Comparison of ENCODE assay signal across 9 mouse cellular contexts in the genomic region with DNA sequence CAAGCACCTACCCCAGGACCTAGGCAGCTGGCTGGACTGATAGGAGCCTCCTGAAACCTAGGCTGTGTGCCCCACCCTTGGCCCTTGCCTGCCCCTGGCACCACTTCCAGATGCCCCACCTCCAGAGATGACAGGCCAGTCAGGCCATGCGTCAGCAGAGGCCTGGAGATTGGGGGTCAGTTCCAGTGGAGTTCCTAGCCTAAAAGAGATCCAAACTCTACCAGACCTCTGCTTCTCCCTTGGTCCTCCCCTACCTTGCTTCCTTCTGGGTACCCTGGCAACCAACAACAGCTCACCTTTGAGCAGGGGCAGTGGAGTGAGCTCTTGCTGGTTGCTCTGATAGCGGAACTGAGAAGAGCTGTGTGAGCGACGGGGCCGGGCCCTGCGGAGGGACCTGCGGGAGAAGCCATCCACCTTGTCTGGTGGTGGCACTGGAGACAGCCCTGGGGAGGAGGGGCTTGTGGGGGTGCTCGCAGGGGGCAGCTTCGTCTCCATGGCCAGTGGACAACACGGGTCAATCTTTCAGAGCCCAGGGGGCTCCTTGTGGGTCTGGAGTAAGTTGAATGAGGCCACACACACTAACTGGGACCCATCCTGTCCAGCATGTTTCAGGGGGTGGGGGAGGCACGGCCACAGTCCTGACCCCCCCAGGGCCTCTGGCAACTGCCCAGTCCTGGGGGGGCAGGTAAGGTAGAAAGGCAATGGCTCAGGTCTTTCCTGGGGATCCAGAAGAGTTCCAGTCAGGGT. TPM values are rescaled to one million over a fixed set of nuclear protein-coding genes. Genes with fewer than 3 reads are reported as not detected.
DNase-seq lines count a peak whose midpoint lies in the region; ATAC-seq and TF ChIP-seq lines count a peak whose summit lies in the region.
"Had no signal": no experiment of that assay in that cellular context is flagged by ENCODE, and none has a peak within 500 bp of the region (broad histone marks: within the 10 kb centered on the region; RNA-seq: fewer than 3 reads in every experiment).

No protein-coding gene starts in this region.

- H3K27me3 ChIP-seq in C2C12 (ENCODE audit: control insufficient read depth, insufficient read depth, insufficient read length), result no peaks in the 10 kb centered on the region
- no peaks in the 10 kb centered on the region for H3K27me3 ChIP-seq in forebrain, embryonic 10.5 days (ENCODE audit: poor library complexity, severe bottlenecking)
- no peaks in the 10 kb centered on the region for H3K27me3 ChIP-seq in intestine, postnatal 0 days (replicated peaks; ENCODE audit: control insufficient read depth, insufficient read depth, low read length)
- H3K27me3 ChIP-seq in midbrain, embryonic 12.5 days, result no peaks in the 10 kb centered on the region

- ATAC-seq in intestine, postnatal 0 days, result no peak
- no peak for ATAC-seq in midbrain, embryonic 12.5 days (ENCODE audit: low FRiP score, low read depth)

- H3ac ChIP-seq in C2C12 (ENCODE audit: control insufficient read depth, insufficient read length, low read depth), result peak overlapping the region; percentile 73

- H3K4me3 ChIP-seq in C2C12 (ENCODE audit: insufficient read depth, poor library complexity, severe bottlenecking), result peak overlapping the region; percentile 66
- peak overlapping the region; percentile 89 for H3K4me3 ChIP-seq in forebrain, embryonic 10.5 days
- H3K4me3 ChIP-seq in intestine, postnatal 0 days (ENCODE audit: low read depth, low read length), result peak overlapping the region; percentile 71
- H3K4me3 ChIP-seq in midbrain, embryonic 12.5 days, result peak overlapping the region; percentile 77

- H3K4me2 ChIP-seq in intestine, postnatal 0 days (replicated peaks; ENCODE audit: low read depth), result peak overlapping the region; percentile 88
- H3K4me2 ChIP-seq in midbrain, embryonic 12.5 days (replicated peaks), result peak overlapping the region; percentile 69

- H3K27ac ChIP-seq in forebrain, embryonic 10.5 days, result peak overlapping the region; percentile 93; the same call in 1 of the 2 replicates
- no peak overlapping the region for H3K27ac ChIP-seq in intestine, postnatal 0 days (ENCODE audit: low read depth, low read length)
- H3K27ac ChIP-seq in midbrain, embryonic 12.5 days (replicated peaks), result no peak overlapping the region

- no peak for TF ChIP-seq CTCF in C2C12 (IDR thresholded peaks at IDR 0.05; ENCODE audit: control insufficient read depth, insufficient read depth, insufficient read length)
- TF ChIP-seq CTCF in intestine, postnatal 0 days (IDR thresholded peaks at IDR 0.05; ENCODE audit: low read depth), result no peak

- H3K79me3 ChIP-seq in C2C12 (ENCODE audit: low read depth), result no peaks in the 10 kb centered on the region

- peaks cover 4% of the 10 kb centered on the region for H3K36me3 ChIP-seq in C2C12 (ENCODE audit: control insufficient read depth, insufficient read depth)
- H3K36me3 ChIP-seq in forebrain, embryonic 10.5 days (replicated peaks), result peaks cover 35% of the 10 kb centered on the region
- H3K36me3 ChIP-seq in intestine, postnatal 0 days (ENCODE audit: control insufficient read depth, insufficient read depth), result peaks cover 30% of the 10 kb centered on the region
- H3K36me3 ChIP-seq in midbrain, embryonic 12.5 days, result peaks cover 37% of the 10 kb centered on the region

- 68% methylated on average over 11 of the region's 11 CpGs for WGBS in forebrain, embryonic 10.5 days
- 61% methylated on average over 11 of the region's 11 CpGs for WGBS in intestine, postnatal 0 days
- 67% methylated on average over 11 of the region's 11 CpGs for WGBS in midbrain, embryonic 12.5 days

- H3K79me2 ChIP-seq in C2C12 (ENCODE audit: control insufficient read depth, insufficient read depth), result peaks cover 6% of the 10 kb centered on the region

- DNase-seq in adrenal gland, adult 2 months, result peak; percentile 83
- no peak for DNase-seq in forebrain, embryonic 10.5 days (ENCODE audit: extremely low spot score, low spot score)
- DNase-seq in right cerebral cortex, postnatal 4 days, result no peak
- DNase-seq in ovary, postnatal 14 days (ENCODE audit: low spot score), result no peak
- DNase-seq in right cerebral cortex, adult 2 months (ENCODE audit: low spot score in 2 of 2), result no peak

- H3K9ac ChIP-seq in intestine, postnatal 0 days (ENCODE audit: low read depth, low read length), result peak overlapping the region; percentile 74; the same call in 1 of the 2 replicates
- H3K9ac ChIP-seq in midbrain, embryonic 12.5 days (replicated peaks), result peak overlapping the region; percentile 81

- no peaks in the 10 kb centered on the region for H3K9me3 ChIP-seq in forebrain, embryonic 10.5 days
- no peaks in the 10 kb centered on the region for H3K9me3 ChIP-seq in intestine, postnatal 0 days (ENCODE audit: control insufficient read depth)
- no peaks in the 10 kb centered on the region for H3K9me3 ChIP-seq in midbrain, embryonic 12.5 days

- peaks cover 26% of the 10 kb centered on the region for H3K4me1 ChIP-seq in forebrain, embryonic 10.5 days
- H3K4me1 ChIP-seq in intestine, postnatal 0 days (replicated peaks; ENCODE audit: control insufficient read depth, insufficient read depth, low read length), result peaks cover 8% of the 10 kb centered on the region; the same call in 1 of the 2 replicates
- H3K4me1 ChIP-seq in midbrain, embryonic 12.5 days, result peaks cover 19% of the 10 kb centered on the region

TF ChIP-seq in C2C12, 6 proteins besides CTCF, POLR2A, EP300 and RAD21:
- TF ChIP-seq USF1 (IDR thresholded peaks at IDR 0.05; ENCODE audit: low read depth) (no peak), CEBPB (IDR thresholded peaks at IDR 0.05; ENCODE audit: low read depth) (no peak), MYOG (IDR thresholded peaks at IDR 0.05; ENCODE audit: control insufficient read depth, extremely low read depth, insufficient read length) (no peak), FOSL1 (IDR thresholded peaks at IDR 0.05; ENCODE audit: insufficient read depth, low read length, poor library complexity, severe bottlenecking) (no peak), MAX (IDR thresholded peaks at IDR 0.05) (no peak), MYOD1 (IDR thresholded peaks at IDR 0.05; ENCODE audit: control insufficient read depth, insufficient read length, low read depth) (no peak)

RNA-seq across cellular contexts. Expression of a gene that starts 1.2 kb away (rescaled TPM):
- polyA plus RNA-seq in C2C12 (2012; fragmentation: generic; extraction: Trizol), result 25.3 TPM
- 100 to 1,000 TPM in 1 of 2 experiments, 10 to 100 TPM in 1; 87.1 to 123 TPM for total RNA-seq in adrenal gland, adult 2 months (2021)
- 247 and 266 TPM in 2 replicates for polyA plus RNA-seq in adrenal gland, adult 2 months (2012; rRNA removed)
- 21.6 and 24.4 TPM in 2 replicates for polyA plus RNA-seq in forebrain, embryonic 10.5 days (2016; fragmentation: Nextera tagmentation; extraction: Ambion mirVana)
- 15.2 and 17.1 TPM in 2 replicates for polyA plus RNA-seq in intestine, postnatal 0 days (2015; fragmentation: Nextera tagmentation; extraction: Ambion mirVana)
- polyA plus RNA-seq in midbrain, embryonic 12.5 days (2016; fragmentation: Nextera tagmentation; extraction: Ambion mirVana), result 61.3 and 66.1 TPM in 2 replicates

RNA-seq across cellular contexts. Expression of a gene that starts 7.0 kb away (rescaled TPM):
- polyA plus RNA-seq in C2C12 (2012; fragmentation: generic; extraction: Trizol), result 10.3 TPM
- total RNA-seq in adrenal gland, adult 2 months (2021), result 10 to 100 TPM; 31.0 to 36.0 TPM
- polyA plus RNA-seq in adrenal gland, adult 2 months (2012; rRNA removed), result 105 and 108 TPM in 2 replicates
- polyA plus RNA-seq in forebrain, embryonic 10.5 days (2016; fragmentation: Nextera tagmentation; extraction: Ambion mirVana), result 11.1 and 11.4 TPM in 2 replicates
- polyA plus RNA-seq in intestine, postnatal 0 days (2015; fragmentation: Nextera tagmentation; extraction: Ambion mirVana), result 3.6 and 4.0 TPM in 2 replicates
- polyA plus RNA-seq in midbrain, embryonic 12.5 days (2016; fragmentation: Nextera tagmentation; extraction: Ambion mirVana), result 13.6 and 14.2 TPM in 2 replicates

RNA-seq across cellular contexts. Expression of a gene that starts 8.3 kb away (rescaled TPM):
- polyA plus RNA-seq in C2C12 (2012; fragmentation: generic; extraction: Trizol), result 0.13 TPM
- total RNA-seq in adrenal gland, adult 2 months (2021), result 10 to 100 TPM; 18.7 to 23.7 TPM
- polyA plus RNA-seq in adrenal gland, adult 2 months (2012; rRNA removed), result 237 and 302 TPM in 2 replicates
- polyA plus RNA-seq in forebrain, embryonic 10.5 days (2016; fragmentation: Nextera tagmentation; extraction: Ambion mirVana), result 0.58 TPM in 1 of 2 replicates, not detected in the other
- polyA plus RNA-seq in intestine, postnatal 0 days (2015; fragmentation: Nextera tagmentation; extraction: Ambion mirVana), result 0.26 and 0.34 TPM in 2 replicates
- polyA plus RNA-seq in midbrain, embryonic 12.5 days (2016; fragmentation: Nextera tagmentation; extraction: Ambion mirVana), result 0.74 TPM in 1 of 2 replicates, not detected in the other

RNA-seq across cellular contexts. Expression of a gene that starts 42.0 kb away (rescaled TPM):
- 219 TPM for polyA plus RNA-seq in C2C12 (2012; fragmentation: generic; extraction: Trizol)
- 100 to 1,000 TPM; 129 to 133 TPM for total RNA-seq in adrenal gland, adult 2 months (2021)
- 470 and 474 TPM in 2 replicates for polyA plus RNA-seq in adrenal gland, adult 2 months (2012; rRNA removed)
- 76.8 and 82.1 TPM in 2 replicates for polyA plus RNA-seq in forebrain, embryonic 10.5 days (2016; fragmentation: Nextera tagmentation; extraction: Ambion mirVana)
- 177 and 201 TPM in 2 replicates for polyA plus RNA-seq in intestine, postnatal 0 days (2015; fragmentation: Nextera tagmentation; extraction: Ambion mirVana)
- polyA plus RNA-seq in midbrain, embryonic 12.5 days (2016; fragmentation: Nextera tagmentation; extraction: Ambion mirVana), result 90.8 and 96.9 TPM in 2 replicates

RNA-seq across cellular contexts. Expression of a gene that starts 50.3 kb away (rescaled TPM):
- polyA plus RNA-seq in C2C12 (2012; fragmentation: generic; extraction: Trizol), result not detected
- total RNA-seq in adrenal gland, adult 2 months (2021), result 1 to 10 TPM; 2.4 to 4.1 TPM
- polyA plus RNA-seq in adrenal gland, adult 2 months (2012; rRNA removed), result 0.56 and 0.72 TPM in 2 replicates
- polyA plus RNA-seq in forebrain, embryonic 10.5 days (2016; fragmentation: Nextera tagmentation; extraction: Ambion mirVana), result not detected in 2 replicates
- polyA plus RNA-seq in intestine, postnatal 0 days (2015; fragmentation: Nextera tagmentation; extraction: Ambion mirVana), result 0.20 TPM in 1 of 2 replicates, not detected in the other
- polyA plus RNA-seq in midbrain, embryonic 12.5 days (2016; fragmentation: Nextera tagmentation; extraction: Ambion mirVana), result not detected in 2 replicates
- polyA plus RNA-seq: brain, embryonic 14.5 days had no signal

Comparison
In these comparisons a context has a peak if more than half of its experiments do, and no peak if none do; other contexts are left out.
1. RNA of a gene that starts 8.3 kb away (polyA plus RNA-seq): 237 to 302 TPM in adrenal gland, adult 2 months; 0.74 TPM in midbrain, embryonic 12.5 days, 0.58 TPM in forebrain, embryonic 10.5 days, 0.26 to 0.34 TPM in intestine, postnatal 0 days and 0.13 TPM in C2C12 (single experiment); every median in the first group is over 100 times any median in the second.
2. Peak in every context shown above with its lines, with median percentiles within 50 percentile points of each other: H3K4me3 ChIP-seq.